Mouse (Mus musculus): Measurements from ENCODE around the gene Jak3. TPM values are rescaled to one million over a fixed set of nuclear protein-coding genes. Genes with fewer than 3 reads are reported as not detected.
A peak's percentile ranks its signal among the peaks of the same experiment; 100 is the strongest.

The Jak3 gene
- total and polyA plus RNA-seq, 3 experiments = 13.3 to 47.1 (median 37.8) TPM

- TF ChIP-seq MAX (IDR thresholded peaks at IDR 0.05; ENCODE audit: low read length) = no peak
- no peak for TF ChIP-seq TCF12 (IDR thresholded peaks at IDR 0.05; ENCODE audit: low read depth, low read length)
- TF ChIP-seq UBTF (IDR thresholded peaks at IDR 0.05; ENCODE audit: low read depth, low read length) = no peak
- 0 out of 2 replicates have a peak, but pooled peaks have one; percentile 14 for TF ChIP-seq NRF1 (IDR thresholded peaks at IDR 0.05; ENCODE audit: low read depth, low read length)
- TF ChIP-seq CTCF (conservative IDR thresholded peaks at IDR 0.05 in 1 of 2, IDR thresholded peaks at IDR 0.05 in 1 of 2; ENCODE audit: low read depth in 2 of 2, low read length in 2 of 2) = peak in 1 of 2 experiments; percentile 10; a peak in 1 of 4 replicates
- TF ChIP-seq ZNF384 (IDR thresholded peaks at IDR 0.05; ENCODE audit: low read depth, low read length) = no peak
- peak; percentile 9 for TF ChIP-seq RAD21 (IDR thresholded peaks at IDR 0.05; ENCODE audit: low read depth, low read length)
- H3K79me2 ChIP-seq (replicated peaks; ENCODE audit: control insufficient read depth, extremely low read depth, insufficient read depth, poor library complexity, severe bottlenecking) = peaks cover 15% of the 10 kb centered on the region
- H3K4me2 ChIP-seq (ENCODE audit: insufficient read depth, low read depth, poor library complexity, severe bottlenecking) = no peak overlapping the region
- peaks cover 55 to 61% of the 10 kb centered on the region in 2 experiments for H3K36me3 ChIP-seq (replicated peaks in 1 of 2; ENCODE audit: control insufficient read depth in 1 of 2, insufficient read depth in 1 of 2, low read length in 1 of 2)
- no peak overlapping the region for H3K4me3 ChIP-seq (replicated peaks in 1 of 3; ENCODE audit: low read depth in 2 of 3, low read length in 2 of 3, poor library complexity in 1 of 3)
- in situ Hi-C loops (cut with MboI; ENCODE audit: low pct_ligation_motif_present, low pct_unique_long_range_greater_than_20kb, low sequenced_read_pairs) (no loop called here), dilution Hi-C loops (cut with MboI; ENCODE audit: extremely low pct_ligation_motif_present, extremely low pct_unique_long_range_greater_than_20kb, low sequenced_read_pairs) (no loop called here)
- H3K9ac ChIP-seq (ENCODE audit: insufficient read depth, low read depth) = no peak overlapping the region
- H3K27me3 ChIP-seq (replicated peaks) = no peaks in the 10 kb centered on the region
- H3K4me1 ChIP-seq (ENCODE audit: control insufficient read depth in 1 of 2, insufficient read depth in 2 of 2) = peaks cover 20 to 30% of the 10 kb centered on the region in 2 experiments
- H3K9me3 ChIP-seq (replicated peaks; ENCODE audit: low read length) = no peaks in the 10 kb centered on the region
- DNase-seq (ENCODE audit: extremely low read depth) = no peak
- H3K27ac ChIP-seq (ENCODE audit: insufficient read depth, low read depth) = no peak overlapping the region
These were observed 3.0 kb downstream of the Jak3 start for GRCm38 (mm10) chr8:71679116-71679515.

- Histone ChIP-seq H3K4me1 (ENCODE audit: control insufficient read depth in 1 of 2, insufficient read depth in 2 of 2) (peaks cover 19 to 28% of the 10 kb centered on the region in 2 experiments), H3K36me3 (replicated peaks in 1 of 2; ENCODE audit: control insufficient read depth in 1 of 2, insufficient read depth in 1 of 2, low read length in 1 of 2) (peaks cover 60 to 67% of the 10 kb centered on the region in 2 experiments), H3K79me2 (replicated peaks; ENCODE audit: control insufficient read depth, extremely low read depth, insufficient read depth, poor library complexity, severe bottlenecking) (peaks cover 15% of the 10 kb centered on the region), H3K27me3 (replicated peaks) (no peaks in the 10 kb centered on the region), H3K4me2 (ENCODE audit: insufficient read depth, low read depth, poor library complexity, severe bottlenecking) (no peak overlapping the region), H3K27ac (ENCODE audit: insufficient read depth, low read depth) (no peak overlapping the region), H3K9me3 (replicated peaks; ENCODE audit: low read length) (no peaks in the 10 kb centered on the region), H3K4me3 (replicated peaks in 1 of 3; ENCODE audit: low read depth in 2 of 3, low read length in 2 of 3, poor library complexity in 1 of 3) (no peak overlapping the region), H3K9ac (ENCODE audit: insufficient read depth, low read depth) (no peak overlapping the region)
- in situ Hi-C loops (cut with MboI; ENCODE audit: low pct_ligation_motif_present, low pct_unique_long_range_greater_than_20kb, low sequenced_read_pairs) (no loop called here), dilution Hi-C loops (cut with MboI; ENCODE audit: extremely low pct_ligation_motif_present, extremely low pct_unique_long_range_greater_than_20kb, low sequenced_read_pairs) (no loop called here)
- TF ChIP-seq HCFC1 (IDR thresholded peaks at IDR 0.05; ENCODE audit: low read depth, low read length) = no peak
- TF ChIP-seq PAX5 (IDR thresholded peaks at IDR 0.05; ENCODE audit: low read length) = no peak
- TF ChIP-seq ZNF384 (IDR thresholded peaks at IDR 0.05; ENCODE audit: low read depth, low read length) = no peak
- no peak for TF ChIP-seq ZC3H11A (IDR thresholded peaks at IDR 0.05; ENCODE audit: low read depth, low read length)
- TF ChIP-seq SIN3A (IDR thresholded peaks at IDR 0.05; ENCODE audit: low read length) = no peak
- no peak for TF ChIP-seq CHD2 (IDR thresholded peaks at IDR 0.05; ENCODE audit: low read length)
- TF ChIP-seq USF2 (conservative IDR thresholded peaks at IDR 0.05; ENCODE audit: low read depth, low read length) = no peak
- no peak for TF ChIP-seq JUND (conservative IDR thresholded peaks at IDR 0.05; ENCODE audit: low read depth, low read length)
- no peak for TF ChIP-seq ZKSCAN1 (IDR thresholded peaks at IDR 0.05; ENCODE audit: borderline replicate concordance, low read depth, low read length)
- TF ChIP-seq MXI1 (IDR thresholded peaks at IDR 0.05; ENCODE audit: low read depth, low read length) = no peak
- no peak for TF ChIP-seq MEF2A (IDR thresholded peaks at IDR 0.05; ENCODE audit: borderline replicate concordance, low read depth, low read length)
- TF ChIP-seq JUN (IDR thresholded peaks at IDR 0.05; ENCODE audit: insufficient read depth, low read depth, low read length) = no peak
- TF ChIP-seq KAT2A (IDR thresholded peaks at IDR 0.05; ENCODE audit: insufficient replicate concordance, low read length) = no peak
- TF ChIP-seq IRF4 (IDR thresholded peaks at IDR 0.05; ENCODE audit: low read depth, low read length) = no peak
- TF ChIP-seq USF1 (IDR thresholded peaks at IDR 0.05; ENCODE audit: low read depth, low read length) = no peak
- no peak for TF ChIP-seq E2F4 (IDR thresholded peaks at IDR 0.05; ENCODE audit: insufficient replicate concordance, low read depth, low read length)
- TF ChIP-seq RCOR1 (conservative IDR thresholded peaks at IDR 0.05; ENCODE audit: low read depth, low read length) = no peak
- no peak for DNase-seq (ENCODE audit: extremely low read depth)
These were observed 3.6 kb downstream of the Jak3 start for GRCm38 (mm10) chr8:71679550-71680168.
